Mouse (Mus musculus): ENCODE results near the gene Hmga2. TPM values are rescaled to one million over a fixed set of nuclear protein-coding genes. Genes with fewer than 3 reads are reported as not detected.
A peak's percentile ranks its signal among the peaks of the same experiment; 100 is the strongest.

Hmga2 gene
- polyA plus RNA-seq, 1 experiment from 2014 or later = 13.9 TPM

DNA sequence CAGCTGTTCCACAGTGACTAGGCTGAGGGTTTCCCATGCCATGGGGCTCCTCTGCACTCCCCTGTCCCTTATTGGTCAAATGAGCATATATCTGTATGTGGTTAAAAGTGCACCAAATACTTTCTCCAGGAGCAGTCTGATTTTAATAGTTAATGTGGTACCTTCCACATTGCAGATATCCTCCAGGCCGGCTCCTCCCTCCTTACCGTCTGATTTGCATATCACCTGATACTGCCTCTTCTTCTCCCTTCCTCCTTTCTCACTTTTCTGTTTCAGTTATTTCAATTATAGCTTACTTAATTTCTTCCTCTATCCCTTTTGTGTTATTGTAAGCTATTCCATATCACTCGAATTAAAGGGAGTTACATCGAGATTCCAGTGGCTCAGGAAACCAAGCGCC lies 27.7 kb upstream of the Hmga2 start:
- Histone ChIP-seq H3K4me2 (no peak overlapping the region), H3K27ac (ENCODE audit: low read depth) (no peak overlapping the region), H3K27me3 (ENCODE audit: insufficient read depth, low read length) (no peaks in the 10 kb centered on the region), H3K9ac (no peak overlapping the region), H3K4me1 (ENCODE audit: insufficient read depth) (peaks cover 4% of the 10 kb centered on the region; the same call in 1 of the 2 replicates), H3K9me3 (ENCODE audit: low read depth, low read length) (no peaks in the 10 kb centered on the region), H3K4me3 (ENCODE audit: low read depth, low read length) (no peak overlapping the region), H3K36me3 (ENCODE audit: insufficient read depth) (no peaks in the 10 kb centered on the region)
- no peak for TF ChIP-seq CTCF (IDR thresholded peaks at IDR 0.05; ENCODE audit: low read depth)
- no peak for DNase-seq
- ATAC-seq (ENCODE audit: insufficient read depth) = no peak
- WGBS = 83% methylated on average over 5 of the region's 5 CpGs

GRCm38 (mm10) chr10:120500794-120501193 lies 24.5 kb upstream of the Hmga2 start:
- ATAC-seq (ENCODE audit: insufficient read depth) (no peak), DNase-seq (no peak)
- Histone ChIP-seq H3K9me3 (ENCODE audit: low read depth, low read length) (no peaks in the 10 kb centered on the region), H3K4me2 (no peak overlapping the region), H3K27ac (ENCODE audit: low read depth) (no peak overlapping the region), H3K4me3 (ENCODE audit: low read depth, low read length) (no peak overlapping the region), H3K36me3 (ENCODE audit: insufficient read depth) (no peaks in the 10 kb centered on the region), H3K9ac (no peak overlapping the region), H3K4me1 (ENCODE audit: insufficient read depth) (no peaks in the 10 kb centered on the region), H3K27me3 (ENCODE audit: insufficient read depth, low read length) (no peaks in the 10 kb centered on the region)
- 59% methylated on average over 9 of the region's 9 CpGs for WGBS
- TF ChIP-seq CTCF (IDR thresholded peaks at IDR 0.05; ENCODE audit: low read depth) = no peak

GRCm38 (mm10) chr10:120498086-120498485 lies 21.8 kb upstream of the Hmga2 start:
- no peak for TF ChIP-seq CTCF (IDR thresholded peaks at IDR 0.05; ENCODE audit: low read depth)
- Histone ChIP-seq H3K9ac (no peak overlapping the region), H3K4me2 (no peak overlapping the region), H3K27me3 (ENCODE audit: insufficient read depth, low read length) (no peaks in the 10 kb centered on the region), H3K4me1 (ENCODE audit: insufficient read depth) (no peaks in the 10 kb centered on the region), H3K36me3 (ENCODE audit: insufficient read depth) (no peaks in the 10 kb centered on the region), H3K9me3 (ENCODE audit: low read depth, low read length) (no peaks in the 10 kb centered on the region), H3K27ac (ENCODE audit: low read depth) (no peak overlapping the region), H3K4me3 (ENCODE audit: low read depth, low read length) (no peak overlapping the region)
- DNase-seq = no peak
- ATAC-seq (ENCODE audit: insufficient read depth) = no peak

- Histone ChIP-seq H3K4me2 (no peak overlapping the region), H3K36me3 (ENCODE audit: insufficient read depth) (no peaks in the 10 kb centered on the region), H3K9ac (no peak overlapping the region), H3K9me3 (ENCODE audit: low read depth, low read length) (no peaks in the 10 kb centered on the region), H3K4me3 (ENCODE audit: low read depth, low read length) (no peak overlapping the region), H3K27ac (ENCODE audit: low read depth) (no peak overlapping the region), H3K27me3 (ENCODE audit: insufficient read depth, low read length) (no peaks in the 10 kb centered on the region), H3K4me1 (ENCODE audit: insufficient read depth) (no peaks in the 10 kb centered on the region)
- WGBS = 94% methylated on average over 1 of the region's 1 CpGs
- DNase-seq = no peak
- TF ChIP-seq CTCF (IDR thresholded peaks at IDR 0.05; ENCODE audit: low read depth) = no peak
- ATAC-seq (ENCODE audit: insufficient read depth) = no peak
These were observed 18.4 kb upstream of the Hmga2 start for GRCm38 (mm10) chr10:120494653-120495052.

- peak; percentile 30 for DNase-seq
These were observed 15.2 kb upstream of the Hmga2 start for GRCm38 (mm10) chr10:120491477-120491876.

DNA sequence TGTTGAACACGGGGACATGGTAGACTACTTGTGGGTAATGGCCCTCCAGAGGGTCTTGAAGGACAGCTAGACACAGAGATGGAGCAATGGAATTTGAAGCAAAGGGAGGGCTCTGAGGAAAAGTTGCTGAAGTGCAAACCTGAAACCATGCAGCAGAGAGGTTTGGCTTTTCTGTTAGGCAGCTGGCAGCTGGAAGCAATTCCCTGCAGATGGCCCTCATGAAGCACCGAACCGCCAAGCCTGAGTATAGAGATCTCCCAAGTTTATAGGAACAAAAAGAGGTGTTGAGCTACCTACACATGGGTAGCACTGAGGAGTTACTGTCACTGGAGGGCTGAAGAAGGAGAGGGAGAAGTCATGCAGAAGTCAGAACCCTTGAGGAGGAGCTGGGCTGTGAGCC lies 13.3 kb upstream of the Hmga2 start:
- TF ChIP-seq CTCF (IDR thresholded peaks at IDR 0.05; ENCODE audit: low read depth) = no peak
- WGBS = 78% methylated on average over 3 of the region's 3 CpGs
- Histone ChIP-seq H3K27ac (ENCODE audit: low read depth) (no peak overlapping the region), H3K4me3 (ENCODE audit: low read depth, low read length) (no peak overlapping the region), H3K36me3 (ENCODE audit: insufficient read depth) (no peaks in the 10 kb centered on the region), H3K9ac (no peak overlapping the region), H3K4me1 (ENCODE audit: insufficient read depth) (no peaks in the 10 kb centered on the region), H3K9me3 (ENCODE audit: low read depth, low read length) (peaks cover 3% of the 10 kb centered on the region; the same call in 1 of the 2 replicates), H3K4me2 (no peak overlapping the region), H3K27me3 (ENCODE audit: insufficient read depth, low read length) (no peaks in the 10 kb centered on the region)
- DNase-seq (no peak), ATAC-seq (ENCODE audit: insufficient read depth) (no peak)

More at GRCm38 (mm10) chr10:120491477-120491876, 15.2 kb upstream of the Hmga2 start:
- Histone ChIP-seq H3K4me2 (no peak overlapping the region), H3K27me3 (ENCODE audit: insufficient read depth, low read length) (no peaks in the 10 kb centered on the region), H3K27ac (ENCODE audit: low read depth) (0 out of 2 replicates have a peak overlapping the region, but pooled peaks have one; percentile 8), H3K9ac (no peak overlapping the region), H3K4me1 (ENCODE audit: insufficient read depth) (no peaks in the 10 kb centered on the region), H3K4me3 (ENCODE audit: low read depth, low read length) (no peak overlapping the region), H3K9me3 (ENCODE audit: low read depth, low read length) (peaks cover 3% of the 10 kb centered on the region; the same call in 1 of the 2 replicates), H3K36me3 (ENCODE audit: insufficient read depth) (no peaks in the 10 kb centered on the region)
- TF ChIP-seq CTCF (IDR thresholded peaks at IDR 0.05; ENCODE audit: low read depth) = no peak
- no peak for ATAC-seq (ENCODE audit: insufficient read depth)
- 68% methylated on average over 5 of the region's 5 CpGs for WGBS

DNA sequence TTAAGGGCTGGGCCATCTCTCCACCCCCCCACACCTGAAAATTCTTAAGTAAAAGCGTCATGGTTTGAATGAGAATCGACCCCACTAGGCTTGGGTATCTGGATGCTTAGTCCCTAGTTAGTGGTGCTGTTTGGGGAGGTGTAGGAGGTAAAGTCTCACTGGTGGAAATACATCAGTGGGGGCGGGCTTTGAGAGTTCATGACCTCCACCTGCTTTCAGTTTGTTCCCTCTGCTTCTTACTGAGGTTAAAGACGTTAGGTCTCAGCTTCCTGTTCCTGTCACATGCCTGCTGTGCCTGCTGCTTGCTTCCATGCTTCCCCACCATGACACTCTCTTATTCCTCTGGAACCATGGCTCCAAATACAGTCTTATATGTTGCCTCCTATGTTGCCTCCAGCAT lies 12.3 kb upstream of the Hmga2 start:
- TF ChIP-seq CTCF (IDR thresholded peaks at IDR 0.05; ENCODE audit: low read depth) = no peak
- H3K27ac ChIP-seq (ENCODE audit: low read depth) = no peak overlapping the region
- no peak for DNase-seq
- no peak for ATAC-seq (ENCODE audit: insufficient read depth)
- H3K9me3 ChIP-seq (ENCODE audit: low read depth, low read length) = peaks cover 3% of the 10 kb centered on the region; the same call in 1 of the 2 replicates
- no peak overlapping the region for H3K4me2 ChIP-seq
- no peaks in the 10 kb centered on the region for H3K4me1 ChIP-seq (ENCODE audit: insufficient read depth)
- no peak overlapping the region for H3K9ac ChIP-seq
- 77% methylated on average over 4 of the region's 4 CpGs for WGBS
- no peaks in the 10 kb centered on the region for H3K27me3 ChIP-seq (ENCODE audit: insufficient read depth, low read length)
- no peaks in the 10 kb centered on the region for H3K36me3 ChIP-seq (ENCODE audit: insufficient read depth)
- no peak overlapping the region for H3K4me3 ChIP-seq (ENCODE audit: low read depth, low read length)

GRCm38 (mm10) chr10:120487881-120488280 lies 11.6 kb upstream of the Hmga2 start:
- no peak for DNase-seq
- Histone ChIP-seq H3K9me3 (ENCODE audit: low read depth, low read length) (peaks cover 3% of the 10 kb centered on the region; the same call in 1 of the 2 replicates), H3K4me2 (no peak overlapping the region), H3K4me3 (ENCODE audit: low read depth, low read length) (no peak overlapping the region), H3K4me1 (ENCODE audit: insufficient read depth) (no peaks in the 10 kb centered on the region), H3K27ac (ENCODE audit: low read depth) (no peak overlapping the region), H3K27me3 (ENCODE audit: insufficient read depth, low read length) (no peaks in the 10 kb centered on the region), H3K36me3 (ENCODE audit: insufficient read depth) (no peaks in the 10 kb centered on the region), H3K9ac (no peak overlapping the region)
- WGBS = 95% methylated on average over 1 of the region's 1 CpGs
- ATAC-seq (ENCODE audit: insufficient read depth) = no peak
- TF ChIP-seq CTCF (IDR thresholded peaks at IDR 0.05; ENCODE audit: low read depth) = no peak
